Mouse (Mus musculus) cerebellum, postnatal 4 days (tissue): Measurements from ENCODE around the gene Serhl.
"Not testable (repeated sequence)": the region's sequence is repeated elsewhere in the genome, so short reads cannot be mapped to it uniquely, and the experiment has no call there.

ENCODE experiments used
- DNase-seq, 2 experiments: peaks; one replicate each; pipeline ENCODE4 v3.0.0; 2022; ENCODE audit warnings: low spot score in 2 of 2, mixed read lengths in 1 of 2

The Serhl gene

DNA sequence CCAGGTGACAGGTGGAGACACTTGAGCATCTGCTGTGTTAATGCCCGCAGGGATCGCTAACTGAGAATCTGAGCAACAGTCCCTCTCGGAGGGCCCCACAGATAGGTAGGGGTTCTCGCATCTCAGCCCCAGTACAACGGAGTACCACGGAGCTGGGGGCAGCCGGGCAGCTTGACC is at the start of gene Serhl:
Gene Serhl, plus strand, starts transcription at position 78 of the 177 bp plus-strand sequence.
- DNase-seq = no peak

DNA sequence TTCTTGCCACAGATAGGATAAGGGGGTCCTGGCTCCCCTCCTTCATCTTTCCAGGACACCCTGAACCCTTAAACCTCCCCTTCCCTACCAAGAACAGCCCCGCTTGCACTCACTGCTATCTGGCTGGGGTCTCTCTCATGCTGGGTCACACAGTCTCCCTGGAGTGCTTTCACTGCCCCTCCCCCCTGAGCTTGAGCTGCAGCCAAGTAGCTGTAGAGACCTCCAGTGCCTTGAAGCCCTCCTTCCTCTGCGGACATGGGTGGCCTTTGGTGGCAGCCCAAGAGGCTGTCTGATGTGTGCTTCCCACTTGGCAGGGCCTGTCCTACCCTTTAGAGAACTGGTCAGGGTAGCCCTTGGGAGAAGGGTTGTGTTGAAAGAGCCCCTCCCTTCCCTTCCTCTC is 49.1 kb upstream of the Serhl start:
- no peak for DNase-seq

DNA sequence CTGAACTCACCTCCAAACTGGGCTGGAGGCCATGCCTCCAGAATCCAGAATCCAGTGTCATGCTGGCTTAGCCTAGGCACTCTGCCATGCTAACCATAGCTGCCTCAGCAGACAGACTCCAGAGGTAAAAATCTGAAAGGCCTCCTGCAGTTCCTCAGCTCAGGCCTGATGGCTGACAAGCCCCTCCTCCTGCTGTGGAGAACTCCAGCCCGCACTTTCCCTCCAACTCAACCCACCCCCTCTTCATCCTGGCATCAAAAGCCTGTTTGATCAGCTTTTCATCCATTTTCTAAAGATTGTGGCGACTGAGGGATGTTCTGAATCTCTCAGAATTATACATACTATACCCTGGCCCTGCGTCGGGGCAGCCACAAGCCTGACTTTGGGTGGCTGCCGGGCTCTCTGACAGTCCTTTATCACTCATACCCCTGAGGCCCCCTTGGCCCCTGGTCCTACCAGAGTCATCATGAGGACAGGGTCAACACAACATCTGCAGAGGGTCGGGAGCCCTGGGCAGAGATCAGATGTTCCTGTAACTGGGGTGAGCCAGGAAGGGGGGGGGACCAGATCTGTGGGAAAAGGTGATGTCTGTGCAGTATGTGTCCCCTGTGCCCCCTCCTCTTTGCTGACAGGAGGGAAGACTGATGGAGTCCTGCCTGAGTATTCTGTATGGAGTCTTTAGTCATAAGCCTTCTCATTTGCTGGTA is 46.5 kb upstream of the Serhl start:
- DNase-seq = no peak

- no peak for DNase-seq
Observed at GRCm38 (mm10) chr15:83043362-83043708, 46.0 kb upstream of the Serhl start.

- DNase-seq = not testable (repeated sequence)
Observed at GRCm38 (mm10) chr15:83045565-83045964, 43.7 kb upstream of the Serhl start.

DNA sequence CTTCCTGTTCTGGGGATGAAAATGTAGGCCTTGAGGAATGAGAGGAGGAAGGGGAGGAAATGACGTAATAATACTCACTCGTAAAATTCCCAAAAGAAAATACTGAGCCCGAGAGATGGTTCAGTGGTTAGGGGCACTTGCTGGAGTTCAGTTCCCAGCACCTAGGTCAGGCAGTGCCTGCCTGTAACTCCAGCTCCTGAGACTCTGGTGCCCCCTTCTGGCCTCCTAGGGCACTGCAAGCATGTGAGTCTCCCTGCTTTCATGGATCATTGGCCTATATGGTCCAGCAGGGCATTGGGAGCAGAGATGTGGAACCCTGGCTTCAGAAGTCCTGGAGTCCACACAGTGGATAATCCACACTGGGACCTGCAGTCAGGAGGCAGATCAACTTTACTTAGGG is 43.0 kb upstream of the Serhl start:
- DNase-seq = no peak

DNA sequence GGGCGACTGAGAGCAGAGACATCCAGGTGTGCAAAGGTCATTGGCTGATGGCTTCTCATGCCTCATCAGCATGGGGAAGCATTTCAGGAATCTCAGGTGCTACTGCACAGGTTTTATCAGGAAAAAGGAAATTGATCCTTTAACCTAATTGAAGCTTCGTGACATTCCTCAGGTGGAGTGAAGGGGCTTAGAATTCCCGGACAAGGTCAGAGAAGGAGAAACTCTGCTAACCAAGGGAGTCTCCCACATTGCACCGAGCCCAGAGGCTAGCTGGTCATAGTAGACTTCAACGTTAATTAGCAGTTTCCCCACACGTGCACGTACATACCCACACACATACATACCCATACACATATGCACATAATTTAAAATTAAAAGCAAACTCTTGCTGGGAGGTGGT is 42.6 kb upstream of the Serhl start:
- DNase-seq = no peak

- no peak for DNase-seq
Observed at GRCm38 (mm10) chr15:83052341-83053104, 36.8 kb upstream of the Serhl start.

GRCm38 (mm10) chr15:83053261-83053660 is 36.0 kb upstream of the Serhl start:
- DNase-seq = no peak

DNA sequence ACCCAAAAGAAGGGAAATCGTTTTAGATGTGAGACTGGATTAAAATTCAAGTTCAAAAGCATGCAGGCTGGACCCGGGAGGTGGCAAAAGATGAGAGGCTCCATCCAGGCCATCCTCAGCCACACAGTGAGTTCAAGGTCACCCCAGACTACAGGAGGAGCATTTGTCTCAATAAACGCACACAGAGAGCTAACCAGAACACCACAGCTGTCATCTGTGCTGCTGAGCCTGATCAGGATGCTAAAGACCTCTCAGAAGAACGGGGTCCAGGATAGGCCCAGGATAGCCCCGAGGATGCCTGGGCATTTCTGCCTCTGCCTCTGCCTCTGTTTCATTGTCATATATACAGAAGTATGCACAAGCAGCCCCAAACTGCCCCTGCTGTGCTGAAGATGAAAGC is 33.7 kb upstream of the Serhl start:
- DNase-seq = no peak

GRCm38 (mm10) chr15:83056378-83057083 is 32.8 kb upstream of the Serhl start:
- no peak for DNase-seq

DNA sequence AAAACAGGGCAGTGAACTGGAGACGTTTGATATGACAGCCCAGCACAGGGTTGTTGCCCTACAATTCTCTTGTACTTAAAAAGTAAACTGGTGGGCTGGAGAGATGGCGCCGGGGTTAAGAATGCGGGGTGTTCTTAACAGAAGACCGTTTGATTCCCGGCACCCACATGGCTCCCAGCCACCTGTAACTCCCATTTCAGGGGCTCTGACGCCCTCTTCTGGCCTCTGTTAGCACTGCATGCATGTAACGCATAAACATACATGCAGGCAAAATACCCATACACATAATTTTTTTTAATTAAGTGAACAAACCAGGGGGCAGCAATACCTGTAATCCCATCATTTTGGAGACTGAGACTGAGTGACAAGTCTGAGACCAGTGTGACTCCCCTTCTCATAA is 31.8 kb upstream of the Serhl start:
- DNase-seq = no peak

DNA sequence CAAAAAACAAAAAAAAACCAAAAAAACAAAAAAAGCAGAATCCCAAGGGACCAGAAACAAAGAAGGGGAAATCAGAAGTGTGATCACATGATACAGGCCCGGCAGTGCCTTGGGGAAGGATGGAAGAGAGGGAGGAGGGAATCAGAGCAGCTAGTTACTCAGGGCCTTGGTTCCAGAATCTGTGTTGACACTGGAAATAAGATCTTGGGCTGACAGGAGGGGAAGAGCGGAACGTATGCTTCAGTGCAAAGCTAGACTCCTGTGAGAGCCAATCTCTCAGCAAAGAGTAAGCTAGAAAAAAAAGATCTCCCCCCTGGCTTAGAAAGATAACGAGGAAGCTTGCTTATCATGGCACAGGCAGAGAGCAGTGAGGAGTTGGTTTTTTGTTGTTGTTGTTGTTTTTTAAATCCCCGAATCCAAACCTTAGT is 30.1 kb upstream of the Serhl start:
- DNase-seq = no peak

- DNase-seq = no peak
Observed at GRCm38 (mm10) chr15:83061689-83062088, 27.6 kb upstream of the Serhl start.

GRCm38 (mm10) chr15:83062582-83062981 is 26.7 kb upstream of the Serhl start:
- DNase-seq = not testable (repeated sequence)

DNA sequence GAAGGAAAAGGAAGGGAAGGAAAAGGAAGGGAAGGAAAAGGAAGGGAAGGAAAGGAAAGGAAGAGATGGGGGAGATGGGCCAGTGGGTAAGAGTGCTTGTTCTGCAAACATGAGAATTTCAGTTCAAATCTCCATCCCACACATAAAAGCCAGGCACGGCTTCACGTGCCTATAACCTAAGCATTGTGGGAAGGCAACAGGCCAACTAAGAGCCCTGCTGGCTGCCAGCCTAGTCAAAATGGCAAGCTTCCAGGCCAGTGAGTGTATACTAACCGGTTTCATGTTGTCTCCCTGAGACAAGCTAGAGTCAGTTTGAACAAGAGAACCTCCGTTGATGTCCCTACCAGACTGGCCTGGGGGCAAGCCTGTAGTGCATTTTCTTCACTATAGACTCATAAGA is 23.8 kb upstream of the Serhl start:
- DNase-seq = peak in 1 of 2 experiments; percentile 81

DNA sequence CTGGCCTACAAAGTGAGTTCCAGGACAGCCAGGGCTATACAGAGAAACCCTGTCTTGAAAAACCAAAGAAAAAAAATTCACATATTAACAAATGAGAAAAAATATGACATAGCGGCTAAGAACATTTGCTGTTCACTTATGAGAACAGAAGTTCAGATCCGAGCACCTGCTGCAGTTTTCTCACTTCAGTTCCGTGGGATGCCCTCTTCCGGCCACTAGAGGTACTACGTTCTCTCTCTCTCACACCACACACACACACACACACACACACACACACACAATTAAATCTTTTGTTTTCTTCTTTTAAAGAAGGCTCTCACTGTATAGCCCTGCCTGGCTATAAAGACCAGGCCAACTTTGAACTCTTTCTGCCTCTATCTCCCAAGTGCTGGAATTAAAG is 21.0 kb upstream of the Serhl start:
- no peak for DNase-seq

DNA sequence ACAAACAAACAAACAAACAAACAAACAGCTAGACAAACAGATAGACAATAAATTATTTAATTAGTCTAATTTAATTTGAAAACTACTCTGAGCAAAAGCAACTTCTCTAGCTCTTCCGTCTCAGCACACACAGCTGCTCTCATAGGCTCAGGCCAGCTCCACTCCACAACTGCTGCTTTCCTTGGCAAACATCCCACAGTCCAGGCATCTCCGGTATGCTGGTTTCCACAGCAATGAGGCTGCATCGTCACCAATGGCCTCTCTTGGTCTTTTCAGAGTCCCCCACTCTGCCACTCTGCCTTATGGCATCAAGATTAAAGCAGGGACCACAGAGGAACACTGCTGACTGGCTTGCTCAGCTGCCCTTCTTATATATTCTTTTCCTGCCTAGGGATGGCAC is 18.4 kb upstream of the Serhl start:
- peak in 1 of 2 experiments; percentile 55 for DNase-seq

- no peak for DNase-seq
Observed at GRCm38 (mm10) chr15:83071752-83072151, 17.6 kb upstream of the Serhl start.

DNA sequence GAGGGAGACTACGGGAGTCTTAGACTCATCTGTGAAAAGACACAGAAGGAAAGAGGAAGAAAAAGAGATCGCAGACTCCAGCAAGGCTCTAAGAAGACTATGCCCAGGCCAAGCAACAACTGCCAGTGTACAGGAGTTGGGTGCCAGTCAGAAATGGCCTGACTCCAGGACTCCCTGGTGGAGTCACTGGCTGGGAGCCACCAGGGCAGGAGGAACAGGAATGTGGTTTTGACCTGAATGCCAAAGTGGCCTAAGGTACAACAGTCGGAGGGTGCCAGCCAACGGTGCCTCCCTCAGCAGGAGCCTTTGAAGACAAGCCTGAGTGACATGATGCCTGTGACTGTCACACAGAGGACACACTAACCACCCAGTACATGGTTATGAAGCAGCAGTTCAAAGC is 15.1 kb upstream of the Serhl start:
- DNase-seq = no peak

GRCm38 (mm10) chr15:83075607-83076525 is 13.4 kb upstream of the Serhl start:
- DNase-seq = no peak

DNA sequence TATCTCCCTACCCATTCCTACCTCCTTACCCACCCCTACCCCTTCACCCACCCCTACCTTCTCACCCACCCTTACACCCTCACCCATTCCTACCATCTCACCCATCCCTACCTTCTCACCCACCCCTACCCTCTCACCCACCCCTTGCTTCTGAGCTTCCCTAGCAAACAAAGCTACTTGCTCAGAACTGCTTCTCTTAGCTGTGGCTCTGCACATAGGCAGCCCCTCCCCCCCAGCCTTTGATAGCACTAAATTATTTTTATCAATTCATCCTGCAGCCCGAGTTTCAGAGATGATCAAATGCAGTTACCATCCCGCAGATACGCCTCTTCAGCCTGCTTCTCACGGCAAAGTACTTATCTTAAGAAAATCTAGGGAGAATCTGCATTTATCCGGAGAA is 5.8 kb upstream of the Serhl start:
- DNase-seq = no peak
